Mouse (Mus musculus) thymus, postnatal 14 days (tissue): Measurements from ENCODE around the gene Kmt2e.

Experiments used
- DNase-seq: peaks from one replicate; pipeline ENCODE4 v3.0.0; 2021

The Kmt2e gene

GRCm38 (mm10) chr5:23410718-23411101 is 23.5 kb upstream of the Kmt2e start:
- DNase-seq, result no peak

- DNase-seq, result no peak
These were observed 22.6 kb upstream of the Kmt2e start for GRCm38 (mm10) chr5:23411640-23412039.

- DNase-seq, result no peak
These were observed 21.8 kb upstream of the Kmt2e start for GRCm38 (mm10) chr5:23412247-23412948.

- DNase-seq, result no peak
These were observed 21.2 kb upstream of the Kmt2e start for GRCm38 (mm10) chr5:23413058-23413457.

GRCm38 (mm10) chr5:23413575-23414470 is 20.4 kb upstream of the Kmt2e start:
- DNase-seq, result no peak

- DNase-seq, result no peak
These were observed 19.6 kb upstream of the Kmt2e start for GRCm38 (mm10) chr5:23414490-23415126.

GRCm38 (mm10) chr5:23415571-23416285 is 18.5 kb upstream of the Kmt2e start:
- peak; percentile 36 for DNase-seq

GRCm38 (mm10) chr5:23416286-23416643 is 18.0 kb upstream of the Kmt2e start:
- DNase-seq, result no peak

GRCm38 (mm10) chr5:23417716-23418115 is 16.5 kb upstream of the Kmt2e start:
- no peak for DNase-seq

- peak; percentile 91 for DNase-seq
These were observed 16.0 kb upstream of the Kmt2e start for GRCm38 (mm10) chr5:23418147-23418781.

GRCm38 (mm10) chr5:23418797-23419595 is 15.2 kb upstream of the Kmt2e start:
- no peak for DNase-seq

GRCm38 (mm10) chr5:23419616-23420170 is 14.5 kb upstream of the Kmt2e start:
- no peak for DNase-seq

GRCm38 (mm10) chr5:23420410-23420809 is 13.8 kb upstream of the Kmt2e start:
- no peak for DNase-seq

- DNase-seq, result no peak
These were observed 12.8 kb upstream of the Kmt2e start for GRCm38 (mm10) chr5:23421440-23421839.

- DNase-seq, result no peak
These were observed 11.2 kb upstream of the Kmt2e start for GRCm38 (mm10) chr5:23423036-23423435.

- DNase-seq, result no peak
These were observed 6.7 kb upstream of the Kmt2e start for GRCm38 (mm10) chr5:23427501-23427900.

GRCm38 (mm10) chr5:23431070-23431864 is 3.0 kb upstream of the Kmt2e start:
- DNase-seq, result no peak

GRCm38 (mm10) chr5:23431948-23432707 is 2.1 kb upstream of the Kmt2e start:
- DNase-seq, result no peak
